Mouse (Mus musculus) midbrain, postnatal 0 days (tissue): ENCODE data around the gene Rab44. TPM values are rescaled to one million over a fixed set of nuclear protein-coding genes. Genes with fewer than 3 reads are reported as not detected.

Source experiments
- ATAC-seq: fragments of 200-750 bp; cut with Nextera tagmentation; 2 replicates; pipeline ENCODE4 v1.8.0; 2017; ENCODE audit warnings: moderate number of reproducible peaks, mild to moderate bottlenecking, moderate TSS enrichment, moderate library complexity; ENCODE audit not compliant: low FRiP score
- DNase-seq: peaks from one replicate; pipeline ENCODE4 v3.0.0-alpha.2; 2015; ENCODE audit warnings: low spot score
- H3K27ac ChIP-seq: fragments of 300-500 bp; sonication (generic); 2 replicates; pipeline ENCODE4 v1.5.1; 2014; ENCODE audit warnings: low read depth, mild to moderate bottlenecking, low read length, mixed read lengths
- H3K27me3 ChIP-seq: fragments of 300-500 bp; sonication (generic); 2 replicates; pipeline ENCODE4 v1.6.1; 2014; ENCODE audit warnings: low read length, control low read depth, mixed read lengths; ENCODE audit not compliant: insufficient read depth
- H3K36me3 ChIP-seq: fragments of 300-500 bp; sonication (generic); 2 replicates; pipeline ENCODE4 v1.6.1; 2014; ENCODE audit warnings: low read length, control low read depth, mixed read lengths; ENCODE audit not compliant: insufficient read depth
- H3K4me1 ChIP-seq: fragments of 300-500 bp; sonication (generic); 2 replicates; pipeline ENCODE4 v1.6.1; 2014; ENCODE audit warnings: mild to moderate bottlenecking, control low read depth, antibody characterized with exemption, low read length, mixed read lengths; ENCODE audit not compliant: insufficient read depth
- H3K4me2 ChIP-seq: fragments of 300-500 bp; sonication (generic); 2 replicates; pipeline ENCODE4 v1.6.1; 2014; ENCODE audit warnings: low read depth, mild to moderate bottlenecking, low read length, mixed read lengths; ENCODE audit not compliant: poor library complexity, severe bottlenecking
- H3K4me3 ChIP-seq: fragments of 300-500 bp; sonication (generic); 2 replicates; pipeline ENCODE4 v1.5.1; 2014; ENCODE audit warnings: low read depth, mild to moderate bottlenecking, low read length, moderate library complexity
- H3K9ac ChIP-seq: fragments of 300-500 bp; sonication (generic); replicated peaks from 2 replicates; pipeline ENCODE4 v1.6.1; 2014; ENCODE audit warnings: mild to moderate bottlenecking, low read length, moderate library complexity, mixed read lengths; ENCODE audit not compliant: poor library complexity, severe bottlenecking
- H3K9me3 ChIP-seq: fragments of 300-500 bp; sonication (generic); 2 replicates; pipeline ENCODE4 v1.6.1; 2016; ENCODE audit warnings: low read length, control low read depth
- CTCF ChIP-seq: IDR thresholded peaks from 2 replicates; pipeline ENCODE4 v1.5.1; 2016; ENCODE audit warnings: antibody characterized with exemption, mild to moderate bottlenecking
- WGBS: fragments of 180-500 bp; shearing (Covaris S2); extraction: QIAGEN DNeasy Blood & Tissue Kit; methylation state at CpG from one replicate; pipeline ENCODE4 v1.1.7; 2014; 5-methylcytosine and 5-hydroxymethylcytosine counted together
- polyA plus RNA-seq: library from polyadenylated mRNA; unstranded; fragments of >200 nt; fragmentation: Nextera tagmentation; extraction: Ambion mirVana; gene quantifications from 2 replicates; pipeline ENCODE4 v1.2.1, GENCODE M21; 2015
- total RNA-seq: library from RNA; depleted of rRNA; stranded (reverse); fragments of >200 nt; gene quantifications from 2 replicates; pipeline ENCODE4 v1.2.3, GENCODE M21; 2014

Rab44 gene
- total and polyA plus RNA-seq, 2 experiments from 2014 or later: not detected

- H3K27ac ChIP-seq: no peak overlapping the region
- no peak for TF ChIP-seq CTCF
- no peak overlapping the region for H3K9ac ChIP-seq
- H3K4me1 ChIP-seq: no peaks in the 10 kb centered on the region
- DNase-seq (no peak), ATAC-seq (no peak)
- no peaks in the 10 kb centered on the region; the same call in 1 of the 2 replicates for H3K27me3 ChIP-seq
- H3K9me3 ChIP-seq: no peaks in the 10 kb centered on the region
- H3K4me2 ChIP-seq: no peak overlapping the region
- H3K36me3 ChIP-seq: no peaks in the 10 kb centered on the region
- H3K4me3 ChIP-seq: no peak overlapping the region
- WGBS: 79% methylated on average over 14 of the region's 14 CpGs
Observed at GRCm38 (mm10) chr17:29147273-29147672, 33.3 kb downstream of the Rab44 start.

- Histone ChIP-seq H3K9ac (no peak overlapping the region), H3K4me3 (no peak overlapping the region), H3K4me2 (no peak overlapping the region), H3K9me3 (no peaks in the 10 kb centered on the region), H3K27me3 (no peaks in the 10 kb centered on the region; the same call in 1 of the 2 replicates), H3K27ac (no peak overlapping the region), H3K4me1 (no peaks in the 10 kb centered on the region), H3K36me3 (no peaks in the 10 kb centered on the region)
- no peak for ATAC-seq
- no peak for DNase-seq
- TF ChIP-seq CTCF: no peak
- 89% methylated on average over 6 of the region's 6 CpGs for WGBS
Observed at GRCm38 (mm10) chr17:29147773-29148172, 33.8 kb downstream of the Rab44 start.

GRCm38 (mm10) chr17:29149766-29150165 lies 35.8 kb downstream of the Rab44 start:
- 83% methylated on average over 7 of the region's 7 CpGs for WGBS
- H3K4me3 ChIP-seq: no peak overlapping the region
- H3K9me3 ChIP-seq: no peaks in the 10 kb centered on the region
- H3K27ac ChIP-seq: no peak overlapping the region
- H3K4me1 ChIP-seq: no peaks in the 10 kb centered on the region
- ATAC-seq (no peak), DNase-seq (no peak)
- no peak overlapping the region for H3K4me2 ChIP-seq
- no peaks in the 10 kb centered on the region; the same call in 1 of the 2 replicates for H3K27me3 ChIP-seq
- no peak overlapping the region for H3K9ac ChIP-seq
- no peak for TF ChIP-seq CTCF
- H3K36me3 ChIP-seq: no peaks in the 10 kb centered on the region

GRCm38 (mm10) chr17:29152547-29152946 lies 38.6 kb downstream of the Rab44 start:
- no peaks in the 10 kb centered on the region for H3K36me3 ChIP-seq
- no peak overlapping the region for H3K4me2 ChIP-seq
- 82% methylated on average over 5 of the region's 5 CpGs for WGBS
- H3K9ac ChIP-seq: no peak overlapping the region
- H3K27me3 ChIP-seq: no peaks in the 10 kb centered on the region; the same call in 1 of the 2 replicates
- no peak for DNase-seq
- TF ChIP-seq CTCF: no peak
- H3K4me3 ChIP-seq: no peak overlapping the region
- H3K4me1 ChIP-seq: peaks cover 8% of the 10 kb centered on the region; the same call in 1 of the 2 replicates
- H3K27ac ChIP-seq: no peak overlapping the region
- H3K9me3 ChIP-seq: no peaks in the 10 kb centered on the region
- ATAC-seq: no peak

GRCm38 (mm10) chr17:29154247-29154646 lies 40.3 kb downstream of the Rab44 start:
- peaks cover 8% of the 10 kb centered on the region; the same call in 1 of the 2 replicates for H3K4me1 ChIP-seq
- H3K9ac ChIP-seq: no peak overlapping the region
- 88% methylated on average over 13 of the region's 13 CpGs for WGBS
- no peak overlapping the region for H3K27ac ChIP-seq
- no peaks in the 10 kb centered on the region for H3K36me3 ChIP-seq
- ATAC-seq: no peak
- no peak overlapping the region for H3K4me2 ChIP-seq
- no peaks in the 10 kb centered on the region for H3K9me3 ChIP-seq
- no peaks in the 10 kb centered on the region; the same call in 1 of the 2 replicates for H3K27me3 ChIP-seq
- no peak for DNase-seq
- H3K4me3 ChIP-seq: no peak overlapping the region
- no peak for TF ChIP-seq CTCF

- peak; percentile 24; the same call in 1 of the 2 replicates for ATAC-seq
- peak overlapping the region; percentile 51 for H3K27ac ChIP-seq
- 43% methylated on average over 12 of the region's 12 CpGs for WGBS
Observed at GRCm38 (mm10) chr17:29155355-29156135, 41.6 kb downstream of the Rab44 start.

More at GRCm38 (mm10) chr17:29155355-29156135, 41.6 kb downstream of the Rab44 start:
- TF ChIP-seq CTCF: no peak
- no peaks in the 10 kb centered on the region for H3K9me3 ChIP-seq
- H3K27me3 ChIP-seq: no peaks in the 10 kb centered on the region; the same call in 1 of the 2 replicates
- DNase-seq: no peak
- H3K4me2 ChIP-seq: no peak overlapping the region
- no peak overlapping the region for H3K9ac ChIP-seq
- peaks cover 7% of the 10 kb centered on the region; the same call in 1 of the 2 replicates for H3K36me3 ChIP-seq
- H3K4me3 ChIP-seq: no peak overlapping the region
- peaks cover 8% of the 10 kb centered on the region; the same call in 1 of the 2 replicates for H3K4me1 ChIP-seq
